Mouse (Mus musculus) lung, embryonic 14.5 days (tissue): ENCODE results near the gene Amotl2. TPM values are rescaled to one million over a fixed set of nuclear protein-coding genes. Genes with fewer than 3 reads are reported as not detected.
A peak's percentile ranks its signal among the peaks of the same experiment; 100 is the strongest.

Experiments
- ATAC-seq: fragments of 200-750 bp; cut with Nextera tagmentation; 2 replicates; pipeline ENCODE4 v1.8.0; 2017; ENCODE audit warnings: mild to moderate bottlenecking, moderate TSS enrichment, moderate library complexity; ENCODE audit not compliant: insufficient read depth
- DNase-seq: peaks from one replicate; pipeline ENCODE4 v3.0.0-alpha.2; 2015
- H3K27ac ChIP-seq: fragments of 300-500 bp; sonication (generic); 2 replicates; pipeline ENCODE4 v1.5.1; 2014; ENCODE audit warnings: low read depth, mild to moderate bottlenecking, moderate library complexity
- H3K27me3 ChIP-seq: fragments of 300-500 bp; sonication (generic); 2 replicates; pipeline ENCODE4 v1.6.1; 2014; ENCODE audit warnings: low read length, control low read depth; ENCODE audit not compliant: insufficient read depth
- H3K36me3 ChIP-seq: fragments of 300-500 bp; sonication (generic); 2 replicates; pipeline ENCODE4 v1.6.1; 2014; ENCODE audit warnings: control low read depth; ENCODE audit not compliant: insufficient read depth
- H3K4me1 ChIP-seq: fragments of 300-500 bp; sonication (generic); 2 replicates; pipeline ENCODE4 v1.6.1; 2014; ENCODE audit warnings: antibody characterized with exemption, control low read depth; ENCODE audit not compliant: insufficient read depth
- H3K4me2 ChIP-seq: fragments of 300-500 bp; sonication (generic); 2 replicates; pipeline ENCODE4 v1.6.1; 2014; ENCODE audit warnings: mild to moderate bottlenecking
- H3K4me3 ChIP-seq: fragments of 300-500 bp; sonication (generic); 2 replicates; pipeline ENCODE4 v1.5.1; 2014; ENCODE audit warnings: low read depth, low read length
- H3K9ac ChIP-seq: fragments of 300-500 bp; sonication (generic); 2 replicates; pipeline ENCODE4 v1.6.1; 2014
- H3K9me3 ChIP-seq: fragments of 300-500 bp; sonication (generic); 2 replicates; pipeline ENCODE4 v1.6.1; 2016; ENCODE audit warnings: low read depth, low read length, control low read depth
- CTCF ChIP-seq: IDR thresholded peaks from 2 replicates; pipeline ENCODE4 v1.5.1; 2016; ENCODE audit warnings: antibody characterized with exemption, low read depth
- WGBS: fragments of 180-500 bp; shearing (Covaris S2); extraction: QIAGEN DNeasy Blood & Tissue Kit; methylation state at CpG from one replicate; pipeline ENCODE4 v1.1.7; 2014; 5-methylcytosine and 5-hydroxymethylcytosine counted together
- polyA plus RNA-seq: library from polyadenylated mRNA; unstranded; fragments of >200 nt; fragmentation: Nextera tagmentation; extraction: Ambion mirVana; gene quantifications from 2 replicates; pipeline ENCODE4 v1.2.1, GENCODE M21; 2014

Amotl2 gene
- polyA plus RNA-seq, 1 experiment from 2014 or later: 49.4 TPM

DNA sequence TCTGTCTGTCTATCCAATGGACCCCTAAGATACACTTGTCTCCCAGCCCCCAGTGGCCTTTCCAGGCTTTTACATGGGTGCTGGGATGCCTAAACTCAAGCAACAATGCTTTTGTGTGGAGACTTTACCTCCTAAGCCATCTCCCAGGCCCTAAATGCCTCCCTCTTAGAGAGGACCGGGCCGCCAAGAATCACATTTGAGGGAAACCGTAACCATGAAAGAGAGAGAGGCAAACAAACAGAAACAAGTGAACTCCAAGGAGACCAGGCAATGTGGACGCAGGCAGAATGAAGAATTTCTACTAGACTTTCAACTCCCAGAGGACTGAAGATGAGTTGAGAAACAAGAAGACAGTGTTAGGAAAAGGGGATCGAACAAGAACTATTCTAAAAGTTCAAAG, 6.0 kb upstream of the Amotl2 start:
- no peak for ATAC-seq
- H3K27ac ChIP-seq: no peak overlapping the region
- H3K4me2 ChIP-seq: no peak overlapping the region
- H3K36me3 ChIP-seq: no peaks in the 10 kb centered on the region
- 64% methylated on average over 5 of the region's 5 CpGs for WGBS
- H3K4me3 ChIP-seq: no peak overlapping the region
- H3K4me1 ChIP-seq: peaks cover 25% of the 10 kb centered on the region
- no peaks in the 10 kb centered on the region for H3K27me3 ChIP-seq
- DNase-seq: no peak
- H3K9ac ChIP-seq: no peak overlapping the region
- TF ChIP-seq CTCF: no peak
- H3K9me3 ChIP-seq: no peaks in the 10 kb centered on the region

DNA sequence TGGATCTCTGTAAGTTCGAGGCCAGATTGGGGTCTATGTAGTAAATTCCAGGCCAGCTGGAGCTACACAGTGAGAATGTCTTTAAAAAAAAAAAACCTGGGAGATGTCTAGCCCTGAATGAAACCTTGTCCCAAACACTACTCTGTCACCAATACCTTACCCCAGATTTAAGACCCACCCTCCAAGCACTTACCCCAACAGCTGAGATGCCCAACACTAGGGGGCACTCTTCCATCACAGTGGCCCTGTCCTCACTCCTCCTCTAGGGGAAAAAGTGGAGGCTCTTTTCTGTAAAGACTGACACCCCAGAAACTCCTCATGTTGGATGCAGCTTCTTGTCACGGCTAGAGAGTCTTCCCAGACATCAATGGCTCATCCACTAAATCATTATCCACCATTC, 2.7 kb upstream of the Amotl2 start:
- no peak overlapping the region for H3K4me2 ChIP-seq
- H3K27me3 ChIP-seq: no peaks in the 10 kb centered on the region
- ATAC-seq (no peak), DNase-seq (peak; percentile 68)
- no peak overlapping the region for H3K27ac ChIP-seq
- WGBS: 55% methylated on average over 2 of the region's 2 CpGs
- no peak overlapping the region for H3K4me3 ChIP-seq
- H3K9ac ChIP-seq: no peak overlapping the region
- peaks cover 34% of the 10 kb centered on the region for H3K4me1 ChIP-seq
- TF ChIP-seq CTCF: peak; percentile 80
- H3K9me3 ChIP-seq: no peaks in the 10 kb centered on the region
- H3K36me3 ChIP-seq: no peaks in the 10 kb centered on the region

DNA sequence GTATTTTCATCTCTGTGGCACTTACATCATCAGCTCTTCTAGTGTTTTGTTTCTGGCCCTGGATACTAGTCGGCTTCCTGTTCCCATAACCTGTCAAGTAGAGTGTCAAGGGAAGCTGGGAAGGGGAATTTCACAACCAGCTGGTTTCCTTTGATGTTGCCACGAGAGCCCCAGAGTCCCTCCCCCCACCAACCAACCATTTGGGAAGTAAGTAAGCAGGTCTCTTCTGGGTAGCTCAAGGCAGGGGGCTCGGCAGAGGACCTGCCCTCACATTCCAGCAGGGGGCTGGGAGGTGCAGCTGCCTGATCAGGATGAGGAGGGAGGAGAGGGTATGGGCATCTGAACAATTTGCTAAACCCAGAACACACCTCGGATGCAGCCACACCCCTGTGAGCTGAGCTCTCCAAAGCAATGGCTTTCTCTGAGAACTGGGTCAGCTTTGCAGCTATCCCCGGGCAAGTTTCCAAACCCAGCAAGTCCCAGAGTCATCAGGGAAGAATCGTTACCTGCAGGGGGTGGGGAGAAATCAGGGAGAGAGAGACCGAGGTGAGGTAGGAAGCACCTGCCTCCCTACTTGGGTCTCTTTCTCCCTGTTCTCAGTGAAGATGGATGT, 1.5 kb upstream of the Amotl2 start:
- peaks cover 2% of the 10 kb centered on the region for H3K36me3 ChIP-seq
- no peak for ATAC-seq
- H3K27ac ChIP-seq: peak overlapping the region; percentile 13; the same call in 1 of the 2 replicates

DNA sequence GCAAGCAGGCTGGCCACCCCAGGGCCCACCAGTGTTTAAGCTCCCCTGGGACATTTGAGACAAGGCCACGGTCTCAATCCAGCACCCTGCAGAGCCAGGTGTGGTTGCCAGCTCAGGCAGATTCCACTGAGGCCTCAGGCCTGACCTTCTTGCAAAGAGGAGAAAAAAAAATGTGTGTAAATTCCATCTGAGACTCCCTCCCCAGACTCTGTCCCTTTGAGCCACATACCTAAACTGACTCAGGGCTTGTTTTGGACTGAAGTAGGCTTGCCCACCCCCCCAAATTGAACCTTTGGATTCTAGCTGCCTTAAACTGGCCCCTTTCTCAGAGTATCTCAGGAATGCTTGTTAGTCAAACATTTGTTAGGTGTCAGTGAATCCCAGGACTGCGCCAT, 969 bp upstream of the Amotl2 start:
- peaks cover 30% of the 10 kb centered on the region for H3K4me1 ChIP-seq
- DNase-seq (no peak), ATAC-seq (no peak)
- H3K4me3 ChIP-seq: no peak overlapping the region
- 38% methylated on average over 2 of the region's 2 CpGs for WGBS
- H3K27ac ChIP-seq: peak overlapping the region; percentile 13; the same call in 1 of the 2 replicates
- H3K9me3 ChIP-seq: no peaks in the 10 kb centered on the region
- H3K27me3 ChIP-seq: no peaks in the 10 kb centered on the region
- no peak for TF ChIP-seq CTCF
- no peak overlapping the region for H3K4me2 ChIP-seq
- H3K9ac ChIP-seq: peak overlapping the region; percentile 26; the same call in 1 of the 2 replicates
- H3K36me3 ChIP-seq: peaks cover 7% of the 10 kb centered on the region

More for the DNA sequence above, 1.5 kb upstream of the Amotl2 start:
- Histone ChIP-seq H3K9me3 (no peaks in the 10 kb centered on the region), H3K9ac (no peak overlapping the region), H3K27me3 (no peaks in the 10 kb centered on the region), H3K4me1 (peaks cover 27% of the 10 kb centered on the region), H3K4me2 (no peak overlapping the region), H3K4me3 (no peak overlapping the region)
- peak; percentile 30; the same call in 1 of the 2 replicates for TF ChIP-seq CTCF
- DNase-seq: peak; percentile 72
- 7% methylated on average over 7 of the region's 7 CpGs for WGBS

DNA sequence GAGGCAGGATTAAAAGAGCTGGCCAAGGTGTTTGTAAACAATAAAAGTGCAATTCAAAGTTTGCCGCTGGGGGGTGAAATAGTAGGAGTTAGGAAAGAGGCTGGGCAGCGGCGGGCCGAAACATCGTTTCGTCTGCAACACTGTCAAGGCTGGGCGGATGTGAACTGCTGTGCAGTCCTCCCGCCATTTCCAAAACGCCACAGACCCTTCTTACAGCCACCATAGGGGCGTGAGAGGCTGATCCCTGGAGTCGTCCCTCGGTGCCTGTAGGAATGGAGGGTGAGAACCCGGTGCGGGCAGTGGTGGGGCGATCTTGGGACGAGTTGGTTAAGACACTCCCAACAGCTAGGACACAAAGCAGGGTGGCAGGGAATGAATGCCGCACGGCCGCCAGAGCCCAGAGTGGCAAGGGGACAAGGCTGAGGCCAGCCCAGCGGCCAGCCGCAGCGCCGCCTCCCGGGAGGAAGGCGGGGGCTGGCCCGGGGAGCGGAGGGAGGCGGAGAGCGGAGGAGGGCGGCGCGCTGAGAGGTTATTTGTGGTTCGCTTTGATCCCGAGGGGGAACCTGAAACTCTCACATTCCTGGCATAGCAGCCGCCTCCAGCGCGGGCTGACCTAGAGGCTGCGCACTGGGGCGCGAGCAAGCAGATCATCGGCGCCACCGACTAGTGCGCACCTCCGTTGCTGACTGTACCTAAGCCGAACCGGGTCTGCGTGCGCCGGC, 853 bp downstream of the Amotl2 start:
- WGBS: 2% methylated on average over 48 of the region's 50 CpGs
- DNase-seq: peak; percentile 96
- H3K4me1 ChIP-seq: peaks cover 45% of the 10 kb centered on the region

DNA sequence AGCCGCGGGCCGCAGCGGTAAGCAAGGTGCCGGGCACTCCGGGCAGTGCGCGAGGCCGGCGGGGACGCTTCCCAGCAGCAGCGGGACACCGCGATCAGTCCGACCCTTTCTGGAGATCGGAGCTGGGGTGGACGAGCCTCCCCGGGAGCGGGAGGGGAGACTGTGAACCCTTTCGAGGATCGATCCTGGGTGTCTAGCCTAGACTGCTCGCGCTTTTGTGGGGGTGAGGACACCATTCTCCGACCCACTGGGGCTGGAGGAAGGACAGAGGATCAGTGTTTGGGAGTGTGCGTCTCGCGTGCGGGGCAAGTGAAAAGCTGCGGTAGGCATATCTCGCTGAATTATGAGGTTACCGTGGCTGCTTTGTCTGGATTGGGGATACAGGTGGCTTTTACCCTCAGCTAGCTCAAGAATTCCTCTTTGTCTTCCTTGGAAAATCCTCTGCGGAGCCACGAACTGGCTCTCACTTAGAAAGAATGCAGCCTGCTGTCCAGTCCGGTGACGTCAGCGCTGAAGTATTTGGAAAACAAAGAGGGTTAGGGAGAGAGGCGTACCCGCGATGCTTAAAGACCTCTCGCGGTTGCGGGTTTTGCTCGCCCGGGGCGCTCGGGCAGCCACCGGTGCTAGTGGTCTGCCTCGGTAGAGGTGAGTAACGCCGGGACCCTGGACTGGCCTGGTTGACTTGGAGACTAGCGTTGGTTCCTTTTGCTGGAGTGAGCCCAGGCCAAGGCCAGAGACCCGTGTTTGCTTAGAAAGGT, 1.6 kb downstream of the Amotl2 start:
- TF ChIP-seq CTCF: 0 out of 2 replicates have a peak, but pooled peaks have one; percentile 3
- Histone ChIP-seq H3K36me3 (peaks cover 33% of the 10 kb centered on the region), H3K4me2 (peak overlapping the region; percentile 78), H3K9ac (peak overlapping the region; percentile 98), H3K27me3 (no peaks in the 10 kb centered on the region), H3K9me3 (no peaks in the 10 kb centered on the region), H3K4me3 (peak overlapping the region; percentile 94), H3K4me1 (peaks cover 52% of the 10 kb centered on the region), H3K27ac (peak overlapping the region; percentile 100)
- WGBS: under 1% methylated on average over 52 of the region's 52 CpGs
- ATAC-seq: peak; percentile 55
- peak; percentile 97 for DNase-seq

More for the DNA sequence above, 853 bp downstream of the Amotl2 start:
- H3K4me2 ChIP-seq: peak overlapping the region; percentile 78
- peak; percentile 49 for TF ChIP-seq CTCF
- peak; percentile 88 for ATAC-seq
- H3K36me3 ChIP-seq: peaks cover 25% of the 10 kb centered on the region
- H3K9ac ChIP-seq: peak overlapping the region; percentile 98
- H3K9me3 ChIP-seq: no peaks in the 10 kb centered on the region
- H3K27me3 ChIP-seq: no peaks in the 10 kb centered on the region
- peak overlapping the region; percentile 94 for H3K4me3 ChIP-seq
- H3K27ac ChIP-seq: peak overlapping the region; percentile 100
